Mouse (Mus musculus) WW6 (cell line): Measurements from ENCODE around the gene Brms1.
A peak's percentile ranks its signal among the peaks of the same experiment; 100 is the strongest.
"Not testable (repeated sequence)": the region's sequence is repeated elsewhere in the genome, so short reads cannot be mapped to it uniquely, and the experiment has no call there.

ENCODE experiments used
- DNase-seq: peaks from one replicate; pipeline ENCODE4 v3.0.0-alpha.2; 2013; ENCODE audit warnings: low read depth, low spot score

Gene Brms1

GRCm38 (mm10) chr19:5040862-5041523 lies at the start of gene Brms1:
Gene Brms1 (plus strand): TSS chr19:5041354.
- DNase-seq, result no peak

- DNase-seq, result no peak
Observed at GRCm38 (mm10) chr19:4992371-4992770, 48.8 kb upstream of the Brms1 start.

- DNase-seq, result no peak
Observed at GRCm38 (mm10) chr19:4992904-4993303, 48.2 kb upstream of the Brms1 start.

GRCm38 (mm10) chr19:4994043-4994442 lies 47.1 kb upstream of the Brms1 start:
- DNase-seq, result no peak

DNA sequence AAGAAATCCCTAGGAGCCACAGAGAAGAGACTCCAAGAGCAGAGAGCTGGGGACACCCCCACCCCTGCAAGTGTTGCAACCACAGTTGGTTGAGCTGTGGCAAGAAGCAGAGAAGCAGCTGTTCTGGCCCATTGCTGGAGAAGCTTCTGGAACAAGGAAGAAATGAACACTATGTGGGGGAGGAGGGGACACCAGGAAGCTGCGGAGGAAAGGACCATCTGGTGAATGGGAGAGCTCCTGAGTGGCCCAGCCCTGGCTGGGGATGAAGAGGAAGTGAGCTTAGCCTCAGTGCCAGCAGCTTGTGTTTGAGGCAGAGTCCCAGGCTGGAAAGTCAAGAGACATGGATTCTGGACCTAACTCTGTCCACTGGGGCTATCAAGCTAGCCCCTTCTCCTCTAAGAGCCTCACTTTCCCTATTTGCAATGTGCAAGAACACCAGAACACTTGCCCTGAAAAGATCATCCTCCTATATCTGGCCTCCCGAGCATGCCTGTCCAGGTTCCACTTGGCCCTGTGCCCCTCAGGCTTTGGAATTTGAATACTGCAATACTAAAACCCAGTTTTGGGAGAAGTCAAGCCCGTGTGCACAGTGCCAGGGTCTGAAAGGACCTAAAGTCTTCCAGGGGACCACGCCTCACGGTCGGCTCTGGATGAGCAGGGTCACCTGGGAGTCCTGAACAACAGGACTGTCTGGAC lies 41.6 kb upstream of the Brms1 start:
- DNase-seq, result no peak

- DNase-seq, result peak; percentile 68
Observed at GRCm38 (mm10) chr19:5001666-5002406, 39.3 kb upstream of the Brms1 start.

DNA sequence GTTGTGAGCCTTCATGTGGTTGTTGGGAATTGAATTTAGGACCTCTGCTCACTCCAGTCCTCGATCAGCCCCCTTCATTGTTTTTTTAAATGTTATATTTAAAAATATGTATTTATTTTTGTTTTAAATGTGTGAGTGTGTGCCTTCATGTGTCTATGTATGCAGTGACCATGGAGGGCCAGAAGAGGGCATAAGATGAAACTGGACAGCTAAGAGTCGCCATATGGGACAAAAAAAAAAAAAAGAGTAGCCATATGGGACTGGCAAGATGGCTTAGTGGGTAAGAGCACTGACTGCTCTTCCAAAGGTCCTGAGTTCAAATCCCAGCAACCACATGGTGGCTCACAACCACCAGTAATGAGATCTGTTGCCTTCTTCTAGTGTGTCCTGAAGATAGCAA lies 37.5 kb upstream of the Brms1 start:
- not testable (repeated sequence) for DNase-seq

DNA sequence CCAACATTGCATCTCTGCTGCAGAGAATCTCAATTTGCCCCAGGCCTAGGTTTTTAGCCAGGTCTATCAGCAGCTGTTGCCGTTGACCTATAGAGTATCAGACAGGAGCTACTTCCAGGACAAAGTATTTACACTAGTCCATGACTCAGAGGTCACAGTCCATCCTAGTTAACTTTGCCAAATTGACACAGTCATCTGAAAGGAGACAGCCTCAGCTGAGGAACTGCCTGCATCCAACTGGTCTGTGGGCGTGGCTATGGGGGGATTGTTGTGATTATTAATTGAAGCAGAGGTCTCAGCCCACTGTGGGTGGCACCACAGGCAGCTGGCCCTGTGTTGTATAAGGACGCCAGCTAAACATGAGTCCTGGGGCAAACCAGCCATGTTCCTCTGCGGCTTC lies 36.2 kb upstream of the Brms1 start:
- no peak for DNase-seq

DNA sequence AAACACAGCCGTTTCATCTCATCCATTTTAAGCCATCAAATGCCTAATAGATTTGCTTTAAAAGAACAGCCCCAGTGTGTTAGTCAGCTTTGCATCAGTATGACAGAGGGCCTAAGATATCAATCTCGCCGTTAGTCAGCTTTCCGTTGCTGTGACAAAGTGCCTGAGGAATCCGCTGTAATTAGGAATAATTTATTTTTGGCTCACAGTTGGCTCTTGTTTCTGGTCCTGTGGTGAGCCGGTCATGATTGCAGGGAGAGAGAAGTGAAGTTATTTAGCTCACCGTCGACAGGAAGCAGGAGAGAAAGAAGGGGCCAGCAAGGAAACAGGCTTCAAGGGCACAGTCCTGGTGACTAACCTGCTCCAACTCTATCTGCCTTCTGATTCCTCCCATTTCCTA lies 28.0 kb upstream of the Brms1 start:
- DNase-seq, result no peak

DNA sequence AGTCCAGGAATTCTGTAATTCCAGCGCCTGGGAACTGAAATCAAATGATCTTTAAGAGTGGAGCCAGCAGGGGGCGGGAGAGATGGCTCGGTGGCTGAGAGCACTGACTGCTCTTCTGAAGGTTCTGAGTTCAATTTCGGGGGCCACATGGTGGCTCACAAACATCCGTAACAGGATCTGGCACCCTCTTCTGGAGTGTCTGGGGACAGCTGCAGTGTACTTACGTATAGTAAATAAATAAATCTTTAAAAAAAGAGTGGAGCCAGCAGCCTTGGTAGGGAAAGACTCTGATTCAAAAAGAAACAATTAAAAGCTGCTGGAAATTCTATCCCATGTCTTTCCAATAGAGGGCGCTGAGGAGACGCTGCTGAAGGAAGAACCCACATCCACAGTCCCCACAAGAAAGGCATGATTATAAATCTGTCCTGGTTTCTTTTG lies 26.2 kb upstream of the Brms1 start:
- DNase-seq, result no peak

DNA sequence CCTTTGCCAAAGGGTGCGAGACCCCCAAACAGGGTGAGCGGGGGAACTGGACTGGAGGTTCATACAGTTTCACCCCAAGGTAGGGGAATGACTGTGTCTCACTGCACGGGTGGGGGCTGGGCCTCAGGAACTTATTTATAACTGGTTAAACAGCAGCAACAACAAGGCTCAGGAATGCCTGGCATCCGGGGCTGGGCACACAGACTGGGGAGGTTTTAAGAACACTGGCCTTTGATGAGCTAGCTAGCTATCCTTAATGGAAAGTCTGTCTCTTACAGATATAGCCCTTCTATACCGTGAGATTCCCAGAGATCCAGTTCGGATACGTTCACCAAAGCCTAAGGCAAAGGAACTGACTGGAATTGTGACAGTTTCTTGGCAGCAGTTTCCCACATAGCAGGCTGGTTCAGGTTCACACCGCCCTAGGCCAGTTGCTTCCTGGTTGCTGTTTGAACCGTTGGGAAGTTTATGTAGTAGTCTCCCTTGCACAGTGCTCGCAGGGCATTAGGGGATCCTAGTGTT lies 24.9 kb upstream of the Brms1 start:
- DNase-seq, result no peak

DNA sequence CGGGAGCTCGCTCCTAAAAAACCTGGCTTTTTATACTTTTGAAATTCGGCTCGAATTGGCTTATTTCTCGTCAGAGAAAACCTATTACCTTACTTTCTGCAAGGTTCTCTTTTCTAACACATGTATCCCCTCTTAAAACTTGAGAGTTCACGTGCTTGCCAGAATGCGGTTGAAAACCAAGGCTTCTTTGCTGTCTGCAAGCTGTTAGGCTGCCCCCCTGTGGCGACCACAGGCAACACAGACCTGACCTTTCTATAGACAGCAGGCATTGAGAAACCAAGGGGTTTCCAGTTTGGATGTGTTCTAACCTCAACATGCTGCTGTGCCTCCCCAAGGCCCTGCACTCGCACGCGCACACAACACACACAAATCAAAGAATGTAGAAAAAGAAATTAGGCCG lies 24.4 kb upstream of the Brms1 start:
- DNase-seq, result no peak

- DNase-seq, result no peak
Observed at GRCm38 (mm10) chr19:5017611-5018010, 23.5 kb upstream of the Brms1 start.

GRCm38 (mm10) chr19:5018191-5018590 lies 23.0 kb upstream of the Brms1 start:
- DNase-seq, result no peak

GRCm38 (mm10) chr19:5021416-5021815 lies 19.7 kb upstream of the Brms1 start:
- no peak for DNase-seq

GRCm38 (mm10) chr19:5023621-5024479 lies 17.3 kb upstream of the Brms1 start, which contains the start of gene Slc29a2:
Gene Slc29a2 (plus strand): TSS chr19:5023860.
- peak; percentile 89 for DNase-seq

DNA sequence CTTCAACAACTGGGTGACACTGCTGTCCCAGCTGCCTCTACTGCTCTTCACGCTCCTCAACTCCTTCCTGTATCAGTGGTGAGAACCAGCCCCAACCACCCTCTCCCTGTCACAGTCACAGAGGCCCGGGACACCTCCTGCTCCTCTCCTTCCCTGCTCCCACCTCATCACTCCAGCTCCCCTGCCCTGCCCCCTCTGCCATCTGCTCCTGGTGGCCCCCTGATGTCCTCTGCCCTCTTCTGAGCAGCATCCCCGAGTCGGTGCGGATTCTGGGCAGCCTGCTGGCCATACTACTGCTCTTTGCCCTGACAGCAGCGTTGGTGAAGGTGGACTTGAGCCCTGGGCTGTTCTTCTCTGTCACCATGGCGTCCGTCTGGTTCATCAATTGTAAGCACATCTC lies 15.0 kb upstream of the Brms1 start:
- no peak for DNase-seq

GRCm38 (mm10) chr19:5032686-5033085 lies 8.5 kb upstream of the Brms1 start:
- no peak for DNase-seq

DNA sequence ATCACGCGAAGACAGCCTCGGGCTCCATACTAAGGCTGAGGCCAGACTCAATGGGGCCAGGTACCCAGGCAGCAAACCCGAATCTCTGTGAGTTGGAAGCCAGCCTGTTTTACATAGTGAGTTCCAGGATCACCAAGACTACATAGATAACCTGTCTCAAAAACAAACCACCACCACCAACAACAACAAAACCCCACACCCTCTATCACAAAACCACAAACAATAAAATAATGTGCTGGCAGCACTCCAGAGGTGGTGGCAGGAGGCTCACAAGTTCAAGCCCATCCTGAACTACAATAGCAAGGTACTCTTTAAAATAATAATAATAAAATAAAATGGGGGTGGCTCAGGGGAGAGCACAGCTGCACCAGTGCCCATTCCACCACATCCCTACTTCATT lies 4.6 kb upstream of the Brms1 start:
- DNase-seq, result no peak

GRCm38 (mm10) chr19:5037678-5038571 lies 3.2 kb upstream of the Brms1 start:
- DNase-seq, result no peak
